Mouse (Mus musculus) MEL (cell line): ENCODE measurements around the gene Ms4a3. TPM values are rescaled to one million over a fixed set of nuclear protein-coding genes. Genes with fewer than 3 reads are reported as not detected.

ENCODE experiments used
- DNase-seq: peaks from one replicate; pipeline ENCODE4 v3.0.0; 2011; ENCODE audit warnings: low read depth, low spot score
- H3K27ac ChIP-seq: 2 replicates; pipeline ENCODE4 v1.5.1; 2012; ENCODE audit warnings: low read depth, mild to moderate bottlenecking, control low read depth, low read length, moderate library complexity; ENCODE audit not compliant: control insufficient read depth
- H3K27me3 ChIP-seq, 2 experiments: fragments of 150-350 bp in 1 of 2; sonication (generic) in 1 of 2; 2 replicates each; pipeline ENCODE4 v1.6.1; 2012; ENCODE audit warnings: low read length in 2 of 2, mild to moderate bottlenecking in 2 of 2, improper control_type of control experiment in 1 of 2, moderate library complexity in 1 of 2; ENCODE audit not compliant: insufficient read depth in 2 of 2, control insufficient read depth in 1 of 2
- H3K36me3 ChIP-seq, 2 experiments: 2 replicates each; pipeline ENCODE4 v1.6.1; 2012 to 2014; ENCODE audit warnings: low read length in 2 of 2, improper control_type of control experiment in 1 of 2, inconsistent platforms in 1 of 2, mild to moderate bottlenecking in 1 of 2; ENCODE audit not compliant: insufficient read depth in 2 of 2, control insufficient read depth in 1 of 2
- H3K4me1 ChIP-seq, 2 experiments: fragments of 150-350 bp in 1 of 2; sonication (generic) in 1 of 2; 2 replicates each; pipeline ENCODE4 v1.6.1; 2012; ENCODE audit warnings: low read length in 2 of 2, improper control_type of control experiment in 1 of 2, mild to moderate bottlenecking in 1 of 2; ENCODE audit not compliant: insufficient read depth in 2 of 2, control insufficient read depth in 1 of 2
- H3K4me3 ChIP-seq, 2 experiments: fragments of 150-350 bp in 1 of 2; sonication (generic) in 1 of 2; 2 replicates each; pipeline ENCODE4 v1.5.1; 2012; ENCODE audit warnings: low read depth in 2 of 2, low read length in 2 of 2, mild to moderate bottlenecking in 2 of 2, moderate library complexity in 2 of 2, control low read depth in 1 of 2, improper control_type of control experiment in 1 of 2; ENCODE audit not compliant: control insufficient read depth in 1 of 2, insufficient read depth in 1 of 2
- H3K79me2 ChIP-seq: 2 replicates; pipeline ENCODE4 v1.6.1; 2012; ENCODE audit warnings: mild to moderate bottlenecking, low read length, moderate library complexity; ENCODE audit not compliant: control insufficient read depth, poor library complexity, insufficient read depth
- H3K9ac ChIP-seq: 2 replicates; pipeline ENCODE4 v1.6.1; 2012; ENCODE audit warnings: low read depth, mild to moderate bottlenecking, control low read depth, low read length, moderate library complexity; ENCODE audit not compliant: control insufficient read depth, poor library complexity, severe bottlenecking
- H3K9me3 ChIP-seq: fragments of 150-350 bp; sonication (generic); replicated peaks from 2 replicates; pipeline ENCODE4 v1.6.1; 2012; ENCODE audit warnings: mild to moderate bottlenecking, low read length, improper control_type of control experiment, moderate library complexity; ENCODE audit not compliant: insufficient read depth
- BHLHE40 ChIP-seq: IDR thresholded peaks from 2 replicates; pipeline ENCODE4 v1.6.1; 2012; ENCODE audit warnings: low read depth, mild to moderate bottlenecking, inconsistent platforms, low read length, improper control_type of control experiment, borderline replicate concordance
- CHD1 ChIP-seq: IDR thresholded peaks from 2 replicates; pipeline ENCODE4 v1.6.1; 2012; ENCODE audit warnings: low read depth, mild to moderate bottlenecking, inconsistent platforms, low read length, improper control_type of control experiment
- E2F4 ChIP-seq: IDR thresholded peaks from 2 replicates; pipeline ENCODE4 v1.6.1; 2011; ENCODE audit warnings: low read depth, low read length, improper control_type of control experiment, borderline replicate concordance
- ELF1 ChIP-seq: IDR thresholded peaks from 2 replicates; pipeline ENCODE4 v1.6.1; 2014; ENCODE audit warnings: low read depth, mild to moderate bottlenecking, inconsistent platforms, low read length, improper control_type of control experiment, moderate library complexity
- GABPA ChIP-seq: IDR thresholded peaks from 2 replicates; pipeline ENCODE4 v1.6.1; 2012; ENCODE audit warnings: low read depth, mild to moderate bottlenecking, inconsistent platforms, low read length, improper control_type of control experiment, moderate library complexity
- GATA1 ChIP-seq: IDR thresholded peaks from 2 replicates; pipeline ENCODE4 v1.6.1; 2011; ENCODE audit warnings: low read depth, low read length, improper control_type of control experiment
- HCFC1 ChIP-seq: IDR thresholded peaks from 2 replicates; pipeline ENCODE4 v1.6.1; 2012; ENCODE audit warnings: low read depth, mild to moderate bottlenecking, inconsistent platforms, low read length, improper control_type of control experiment, moderate library complexity
- MAZ ChIP-seq: IDR thresholded peaks from 2 replicates; pipeline ENCODE4 v1.6.1; 2012; ENCODE audit warnings: low read depth, mild to moderate bottlenecking, inconsistent platforms, low read length, improper control_type of control experiment
- NELFE ChIP-seq: IDR thresholded peaks from 2 replicates; pipeline ENCODE4 v1.6.1; 2011; ENCODE audit warnings: low read depth, low read length, improper control_type of control experiment
- NRF1 ChIP-seq: IDR thresholded peaks from 2 replicates; pipeline ENCODE4 v1.6.1; 2014; ENCODE audit warnings: low read depth, mild to moderate bottlenecking, inconsistent platforms, low read length, improper control_type of control experiment, moderate library complexity; ENCODE audit not compliant: poor library complexity, insufficient read depth, severe bottlenecking
- POLR2A ChIP-seq, 2 experiments: IDR thresholded peaks; 2 replicates each; pipeline ENCODE4 v1.6.1; 2011 to 2012; ENCODE audit warnings: low read length in 2 of 2, mild to moderate bottlenecking in 2 of 2, control low read depth in 1 of 2, improper control_type of control experiment in 1 of 2, low read depth in 1 of 2, moderate library complexity in 1 of 2; ENCODE audit not compliant: control insufficient read depth in 1 of 2, insufficient read depth in 1 of 2, poor library complexity in 1 of 2
- POLR2AphosphoS2 ChIP-seq: IDR thresholded peaks from 2 replicates; pipeline ENCODE4 v1.6.1; 2011; ENCODE audit warnings: low read length, improper control_type of control experiment
- TBP ChIP-seq: IDR thresholded peaks from 2 replicates; pipeline ENCODE4 v1.8.0; 2011; ENCODE audit warnings: low read depth, low read length, improper control_type of control experiment
- TCF12 ChIP-seq: IDR thresholded peaks from 2 replicates; pipeline ENCODE4 v1.6.1; 2014; ENCODE audit warnings: low read depth, mild to moderate bottlenecking, inconsistent platforms, low read length, improper control_type of control experiment, moderate library complexity
- USF1 ChIP-seq: IDR thresholded peaks from 2 replicates; pipeline ENCODE4 v1.6.1; 2014; ENCODE audit warnings: low read depth, mild to moderate bottlenecking, inconsistent platforms, low read length, improper control_type of control experiment, moderate library complexity
- USF2 ChIP-seq, 2 experiments: IDR thresholded peaks; 2 replicates each; pipeline ENCODE4 v1.6.1; 2011 to 2012; ENCODE audit warnings: improper control_type of control experiment in 2 of 2, low read length in 2 of 2, borderline replicate concordance in 1 of 2, inconsistent platforms in 1 of 2, low read depth in 1 of 2, mild to moderate bottlenecking in 1 of 2; ENCODE audit not compliant: insufficient read depth in 1 of 2
- ZC3H11A ChIP-seq: IDR thresholded peaks from 2 replicates; pipeline ENCODE4 v1.6.1; 2012; ENCODE audit warnings: low read depth, mild to moderate bottlenecking, inconsistent platforms, low read length, improper control_type of control experiment
- ZKSCAN1 ChIP-seq: IDR thresholded peaks from 2 replicates; pipeline ENCODE4 v1.6.1; 2012; ENCODE audit warnings: low read depth, mild to moderate bottlenecking, inconsistent platforms, low read length, improper control_type of control experiment, moderate library complexity
- ZNF384 ChIP-seq: IDR thresholded peaks from 2 replicates; pipeline ENCODE4 v1.6.1; 2012; ENCODE audit warnings: low read depth, mild to moderate bottlenecking, inconsistent platforms, low read length, improper control_type of control experiment
- polyA plus RNA-seq, 2 experiments: library from polyadenylated mRNA; stranded (reverse) in 1 of 2; unstranded in 1 of 2; fragments of >175 nt in 1 of 2; fragments of >200 nt in 1 of 2; gene quantifications; 2 replicates each; pipeline versions ENCODE4 v1.2.1 to v1.2.4; 2012; ENCODE audit warnings: low replicate concordance in 2 of 2, low read depth in 1 of 2; ENCODE audit not compliant: insufficient read length in 2 of 2, insufficient read depth in 1 of 2, missing spikeins in 1 of 2
- total RNA-seq: library from RNA; depleted of rRNA; stranded (reverse); fragments of 300-350 nt; gene quantifications from 2 replicates; pipeline ENCODE4 v1.2.3, GENCODE M21; 2012

The Ms4a3 gene
- total and polyA plus RNA-seq, 3 experiments, result 1.0 TPM; not detected in 1

GRCm38 (mm10) chr19:11649564-11649963 lies 8.9 kb upstream of the Ms4a3 start:
- DNase-seq, result no peak
- Histone ChIP-seq H3K9ac (no peak overlapping the region), H3K36me3 (no peaks in the 10 kb centered on the region), H3K27me3 (peaks cover 4% of the 10 kb centered on the region in 2 experiments; a peak in 3 of 4 replicates), H3K4me1 (no peaks in the 10 kb centered on the region), H3K9me3 (no peaks in the 10 kb centered on the region), H3K4me3 (no peak overlapping the region), H3K79me2 (no peaks in the 10 kb centered on the region), H3K27ac (no peak overlapping the region)
- no peak for TF ChIP-seq POLR2A (IDR thresholded peaks at IDR 0.05; ENCODE audit: control insufficient read depth in 1 of 2, insufficient read depth in 1 of 2, low read depth in 1 of 2, low read length in 2 of 2, poor library complexity in 1 of 2)
- TF ChIP-seq ZKSCAN1, result no peak
- TF ChIP-seq CHD1, result no peak
- no peak for TF ChIP-seq ZNF384
- no peak for TF ChIP-seq MAZ
- TF ChIP-seq TBP, result no peak
- TF ChIP-seq USF2 (IDR thresholded peaks at IDR 0.05; ENCODE audit: borderline replicate concordance in 1 of 2, insufficient read depth in 1 of 2, low read depth in 1 of 2, low read length in 2 of 2), result no peak
- TF ChIP-seq E2F4, result no peak
- no peak for TF ChIP-seq GABPA
- TF ChIP-seq BHLHE40, result no peak
- TF ChIP-seq ELF1, result no peak
- no peak for TF ChIP-seq NRF1
- no peak for TF ChIP-seq USF1
- no peak for TF ChIP-seq ZC3H11A
- no peak for TF ChIP-seq HCFC1
- no peak for TF ChIP-seq NELFE
- TF ChIP-seq POLR2AphosphoS2, result no peak
- TF ChIP-seq, all 39 proteins: peak for 0

- peaks cover 2% of the 10 kb centered on the region in 2 experiments; a peak in 1 of 4 replicates for H3K27me3 ChIP-seq
- no peak for DNase-seq
- no peak for TF ChIP-seq GATA1
- no peak for TF ChIP-seq TCF12
- TF ChIP-seq NELFE, result no peak
- TF ChIP-seq HCFC1, result no peak
- no peaks in the 10 kb centered on the region for H3K4me1 ChIP-seq
- no peak overlapping the region for H3K4me3 ChIP-seq
- H3K36me3 ChIP-seq, result no peaks in the 10 kb centered on the region
- H3K27ac ChIP-seq, result no peak overlapping the region
- H3K9me3 ChIP-seq, result no peaks in the 10 kb centered on the region
- H3K9ac ChIP-seq, result no peak overlapping the region
- H3K79me2 ChIP-seq, result no peaks in the 10 kb centered on the region
Observed at GRCm38 (mm10) chr19:11646166-11646565, 5.5 kb upstream of the Ms4a3 start.
